Mouse (Mus musculus): Measurements from ENCODE around the gene Gtf2h4. TPM values are rescaled to one million over a fixed set of nuclear protein-coding genes. Genes with fewer than 3 reads are reported as not detected.

Gene Gtf2h4
- total RNA-seq (2015; ENCODE audit: low replicate concordance): 1.1 and 2.5 TPM in 2 replicates
- total RNA-seq (2017; ENCODE audit: low replicate concordance): 3.6 and 6.3 TPM in 2 replicates

DNA sequence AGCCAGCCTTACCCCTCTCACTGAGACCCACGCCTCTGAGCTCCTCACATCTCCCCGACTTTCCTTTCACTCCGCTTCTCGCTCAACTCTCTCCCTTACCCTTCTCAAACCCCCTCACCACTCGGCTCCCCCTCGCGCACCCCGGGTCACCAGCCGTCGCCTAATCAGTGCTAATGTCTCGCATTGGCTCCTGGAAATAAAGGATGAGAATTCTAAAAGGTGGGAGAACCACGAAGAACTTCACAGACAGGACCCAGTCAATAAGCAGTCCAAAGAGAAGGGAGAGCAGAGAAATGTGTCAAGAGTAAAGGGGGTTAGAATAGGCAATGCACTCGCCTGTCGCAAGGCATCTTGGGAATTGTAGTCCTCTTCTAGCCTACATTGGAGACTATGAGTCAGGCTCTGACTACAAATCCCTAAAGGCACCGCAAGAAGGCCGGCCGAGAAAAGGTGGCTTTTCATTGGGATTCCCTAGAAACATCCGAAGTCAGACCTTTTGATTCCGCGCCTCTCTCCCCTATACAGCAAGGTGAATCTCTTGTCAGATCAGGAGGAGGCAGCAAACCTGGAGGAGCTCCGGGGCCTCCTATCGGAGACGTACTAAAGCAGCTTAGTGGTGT lies at the start of gene Gtf2h4:
Gene Gtf2h4, minus strand, starts transcription at position 324 of the 620 bp plus-strand sequence.
- peak; percentile 95 for ATAC-seq (replicated peaks; ENCODE audit: low FRiP score, poor library complexity, severe bottlenecking)

GRCm38 (mm10) chr17:35721676-35722075 lies 48.1 kb upstream of the Gtf2h4 start:
- no peak for ATAC-seq (replicated peaks; ENCODE audit: low FRiP score, poor library complexity, severe bottlenecking)

DNA sequence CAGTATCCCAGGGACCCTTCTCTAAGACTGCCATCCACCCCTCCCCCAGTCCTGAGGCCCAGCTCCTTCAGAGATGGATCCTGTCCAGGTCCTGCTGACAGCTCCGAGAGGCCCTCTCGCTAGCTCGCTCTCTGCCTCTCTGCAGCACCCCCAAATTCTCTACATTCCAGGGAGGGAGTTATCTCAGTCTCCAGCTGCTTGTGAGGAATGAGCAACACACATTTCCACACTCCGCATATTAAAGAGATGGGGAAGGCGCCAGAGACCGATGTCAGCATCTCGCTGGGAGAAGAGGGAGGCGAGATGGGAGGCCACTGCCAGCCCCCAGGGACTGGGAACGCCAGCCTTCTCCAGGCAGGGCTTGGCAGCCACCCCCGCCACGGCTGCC lies 46.8 kb upstream of the Gtf2h4 start:
- ATAC-seq (replicated peaks; ENCODE audit: low FRiP score, poor library complexity, severe bottlenecking): no peak

- no peak for ATAC-seq (replicated peaks; ENCODE audit: low FRiP score, poor library complexity, severe bottlenecking)
Observed at GRCm38 (mm10) chr17:35719616-35720339, 46.2 kb upstream of the Gtf2h4 start.

DNA sequence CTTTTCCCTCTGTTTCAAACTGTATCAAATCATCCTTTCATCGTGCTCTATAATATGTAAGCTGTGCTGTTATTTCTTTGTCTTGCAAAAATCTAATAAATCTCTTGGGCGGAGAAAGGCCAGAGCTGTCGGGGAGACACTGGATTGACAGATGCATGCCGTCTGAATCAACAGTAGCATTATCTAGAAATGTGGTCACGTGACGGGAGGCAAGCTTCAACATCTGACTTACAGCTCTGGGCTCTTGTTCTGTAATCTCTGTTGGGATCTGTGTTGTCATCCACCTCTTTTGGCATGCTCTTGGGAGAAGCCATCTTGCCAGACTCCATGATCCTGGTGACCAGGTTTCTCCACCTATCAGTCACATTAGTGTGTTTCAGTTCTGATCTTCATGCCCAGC lies 43.5 kb upstream of the Gtf2h4 start:
- no peak for ATAC-seq (replicated peaks; ENCODE audit: low FRiP score, poor library complexity, severe bottlenecking)

DNA sequence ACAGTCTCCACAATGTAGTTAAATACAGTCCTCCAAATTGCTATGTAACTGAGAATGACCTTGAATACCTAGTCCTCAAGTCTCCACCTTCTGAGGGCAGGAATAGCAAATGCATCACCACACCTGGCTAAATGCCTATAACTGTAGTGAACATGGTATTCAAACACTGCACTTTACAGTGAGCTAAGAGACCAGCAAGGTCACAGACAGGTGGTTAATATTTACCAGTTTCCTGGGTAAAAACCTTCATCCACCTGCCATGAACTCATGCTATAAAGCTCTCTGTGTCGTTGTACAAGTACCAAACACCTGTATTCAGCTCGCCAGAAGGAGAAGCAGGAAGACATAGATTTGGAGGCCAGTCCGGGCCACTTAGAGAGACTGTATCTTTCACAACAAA lies 42.6 kb upstream of the Gtf2h4 start:
- ATAC-seq (replicated peaks; ENCODE audit: low FRiP score, poor library complexity, severe bottlenecking): no peak

GRCm38 (mm10) chr17:35710705-35711347 lies 37.3 kb upstream of the Gtf2h4 start:
- ATAC-seq (replicated peaks; ENCODE audit: low FRiP score, poor library complexity, severe bottlenecking): 0 out of 2 replicates have a peak, but pooled peaks have one; percentile 19

DNA sequence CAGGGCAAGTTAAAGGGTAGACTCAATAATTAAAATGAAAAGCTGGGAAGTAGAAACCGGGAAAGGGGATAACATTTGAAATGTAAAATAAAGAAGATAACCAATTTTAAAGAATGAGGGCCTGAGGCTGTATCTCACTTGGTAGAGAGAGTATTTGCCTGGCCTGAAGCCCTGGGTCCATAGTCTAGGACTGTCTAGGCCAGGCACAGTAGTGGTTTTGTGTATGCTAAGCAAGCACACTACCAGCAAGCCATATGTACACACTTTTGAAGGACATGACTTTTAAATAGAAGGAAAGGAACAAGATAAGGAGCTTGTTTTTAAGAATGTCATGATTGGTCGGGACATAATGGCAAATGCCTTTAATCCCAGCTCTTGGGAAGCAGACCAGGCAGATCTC lies 35.1 kb upstream of the Gtf2h4 start:
- ATAC-seq (replicated peaks; ENCODE audit: low FRiP score, poor library complexity, severe bottlenecking): no peak

- no peak for ATAC-seq (replicated peaks; ENCODE audit: low FRiP score, poor library complexity, severe bottlenecking)
Observed at GRCm38 (mm10) chr17:35707929-35708328, 34.4 kb upstream of the Gtf2h4 start.

- ATAC-seq (replicated peaks; ENCODE audit: low FRiP score, poor library complexity, severe bottlenecking): no peak
Observed at GRCm38 (mm10) chr17:35705836-35706235, 32.3 kb upstream of the Gtf2h4 start.

- no peak for ATAC-seq (replicated peaks; ENCODE audit: low FRiP score, poor library complexity, severe bottlenecking)
Observed at GRCm38 (mm10) chr17:35704621-35705464, 31.3 kb upstream of the Gtf2h4 start, which contains the start of gene Ddr1. Gene Ddr1 (minus strand): TSS chr17:35704621.

GRCm38 (mm10) chr17:35703751-35704271 lies 30.3 kb upstream of the Gtf2h4 start:
- no peak for ATAC-seq (replicated peaks; ENCODE audit: low FRiP score, poor library complexity, severe bottlenecking)

DNA sequence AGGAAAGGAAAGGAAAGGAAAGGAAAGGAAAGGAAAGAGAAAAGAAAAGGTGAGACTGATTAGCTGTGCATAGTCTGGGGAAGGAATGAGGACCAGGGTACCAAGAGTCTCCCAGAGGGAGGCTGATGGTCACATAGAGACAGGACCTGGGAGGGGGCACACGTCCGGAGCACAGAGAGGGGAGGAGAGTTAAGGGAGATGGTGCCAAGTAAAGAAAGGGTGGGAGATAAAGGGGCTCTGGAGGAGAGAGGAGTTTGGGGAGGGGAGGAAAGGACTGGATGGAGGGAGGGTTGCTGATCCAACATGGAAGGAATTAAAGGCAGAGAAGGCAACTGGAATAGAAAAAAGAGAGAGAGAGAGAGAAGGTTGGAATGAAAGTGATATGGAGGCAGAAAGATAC lies 29.5 kb upstream of the Gtf2h4 start:
- no peak for ATAC-seq (replicated peaks; ENCODE audit: low FRiP score, poor library complexity, severe bottlenecking)

DNA sequence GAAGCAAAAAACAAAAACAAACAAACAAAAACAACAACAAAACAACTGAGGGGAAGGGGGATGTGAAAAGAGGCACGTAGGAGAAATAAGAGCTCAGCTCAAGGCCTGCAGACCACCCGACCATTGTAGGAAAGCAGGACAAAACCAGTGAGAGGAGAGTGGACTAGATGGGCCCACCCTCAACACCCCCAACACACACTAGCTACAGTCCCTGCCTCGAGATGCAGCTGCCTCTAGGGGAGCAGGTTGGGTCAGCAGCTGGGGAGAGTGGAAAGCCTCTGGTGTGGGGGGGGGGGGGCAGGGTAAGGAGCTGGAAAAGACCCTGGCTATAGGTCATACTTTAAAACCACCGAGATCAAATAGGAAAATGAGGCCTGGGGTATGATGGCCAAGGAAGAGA lies 29.1 kb upstream of the Gtf2h4 start:
- no peak for ATAC-seq (replicated peaks; ENCODE audit: low FRiP score, poor library complexity, severe bottlenecking)

DNA sequence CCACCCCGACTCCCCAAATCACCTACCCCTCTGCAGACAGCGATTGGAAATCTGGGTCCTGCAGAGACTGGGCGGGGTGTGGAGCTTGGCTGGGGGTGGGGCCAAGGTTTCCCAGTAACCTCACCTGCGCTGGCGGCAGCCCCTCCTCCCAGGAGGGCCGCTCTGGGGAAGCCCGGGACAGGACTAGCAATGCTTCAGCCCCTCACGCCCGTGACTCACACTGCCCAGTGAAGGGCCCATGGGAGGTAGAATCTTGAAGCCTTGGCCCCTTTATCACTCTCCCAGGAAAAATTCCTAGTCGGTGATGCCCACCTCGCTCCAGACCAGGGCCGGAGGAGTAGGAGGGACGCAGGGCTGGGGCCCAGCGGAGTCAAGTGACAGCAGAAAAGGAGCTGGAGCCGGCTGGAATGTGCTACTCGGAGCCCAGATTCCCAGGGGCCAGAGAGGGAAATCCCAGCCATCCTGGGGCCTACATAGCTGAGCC lies 28.5 kb upstream of the Gtf2h4 start:
- ATAC-seq (replicated peaks; ENCODE audit: low FRiP score, poor library complexity, severe bottlenecking): no peak

- no peak for ATAC-seq (replicated peaks; ENCODE audit: low FRiP score, poor library complexity, severe bottlenecking)
Observed at GRCm38 (mm10) chr17:35701203-35701977, 27.9 kb upstream of the Gtf2h4 start.

DNA sequence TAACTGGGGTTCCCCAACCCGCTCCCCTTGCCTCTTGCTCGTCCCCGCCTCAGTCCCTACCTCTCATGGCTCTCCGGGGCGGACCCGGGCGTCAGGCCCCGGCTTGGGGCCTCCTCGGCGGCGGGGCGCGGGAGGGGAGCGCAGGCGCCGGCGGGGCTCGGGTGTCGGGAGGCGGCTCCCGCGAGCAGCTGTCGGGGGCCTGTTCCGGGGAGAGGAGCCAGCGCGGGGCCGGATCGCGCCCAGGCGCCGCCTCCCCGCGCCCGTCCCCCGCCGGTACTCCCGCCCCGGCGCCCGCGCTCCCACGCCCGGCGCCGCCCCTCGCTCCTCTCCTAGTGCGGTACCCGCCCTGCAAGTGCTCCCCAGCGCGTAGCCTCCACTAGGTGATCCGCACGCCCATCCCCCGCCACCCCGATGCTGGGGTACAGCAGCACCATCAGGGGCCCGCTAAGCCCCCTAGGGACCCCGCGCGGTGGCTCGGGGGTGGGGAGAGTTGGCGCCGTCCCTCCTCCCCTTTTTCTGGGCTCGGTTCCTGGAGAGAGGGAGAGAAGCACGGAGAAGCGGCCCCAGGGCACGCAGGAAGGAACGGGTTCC lies 26.9 kb upstream of the Gtf2h4 start:
- ATAC-seq (replicated peaks; ENCODE audit: low FRiP score, poor library complexity, severe bottlenecking): no peak

GRCm38 (mm10) chr17:35699919-35700318 lies 26.4 kb upstream of the Gtf2h4 start:
- no peak for ATAC-seq (replicated peaks; ENCODE audit: low FRiP score, poor library complexity, severe bottlenecking)

GRCm38 (mm10) chr17:35698501-35698883 lies 25.0 kb upstream of the Gtf2h4 start:
- no peak for ATAC-seq (replicated peaks; ENCODE audit: low FRiP score, poor library complexity, severe bottlenecking)
